Mouse (Mus musculus) erythroblast, embryonic 14.5 days (primary cell): ENCODE data around the gene Dennd6b.

Experiments
- GATA1 ChIP-seq: IDR thresholded peaks from 2 replicates; pipeline ENCODE4 v1.6.1; 2012; ENCODE audit warnings: low read length, inconsistent platforms, mixed read lengths
- TAL1 ChIP-seq: IDR thresholded peaks from 3 replicates; pipeline ENCODE4 v1.6.1; 2012; ENCODE audit warnings: low read length, inconsistent platforms, mixed read lengths

- TF ChIP-seq GATA1 = no peak
- TF ChIP-seq TAL1 = no peak
These were observed 16.7 kb downstream of the Dennd6b start for GRCm38 (mm10) chr15:89179630-89179964.
